Mouse (Mus musculus) lung, postnatal 10 days (tissue): ENCODE measurements around the gene Copg1.
"Not testable (repeated sequence)": the region's sequence is repeated elsewhere in the genome, so short reads cannot be mapped to it uniquely, and the experiment has no call there.

ENCODE experiments used
- DNase-seq: peaks from one replicate; pipeline ENCODE4 v3.0.0; 2021

The Copg1 gene

GRCm38 (mm10) chr6:87876068-87876643 lies 11.5 kb upstream of the Copg1 start:
- DNase-seq, result peak; percentile 73

GRCm38 (mm10) chr6:87879010-87879409 lies 8.6 kb upstream of the Copg1 start:
- DNase-seq, result no peak

- no peak for DNase-seq
These were observed 8.0 kb upstream of the Copg1 start for GRCm38 (mm10) chr6:87879628-87880027.

- no peak for DNase-seq
These were observed 5.4 kb upstream of the Copg1 start for GRCm38 (mm10) chr6:87882221-87882620.

GRCm38 (mm10) chr6:87882816-87883215 lies 4.8 kb upstream of the Copg1 start:
- DNase-seq, result peak; percentile 22

GRCm38 (mm10) chr6:87886721-87887120 lies 893 bp upstream of the Copg1 start:
- DNase-seq, result no peak

- DNase-seq, result no peak
These were observed 6.3 kb downstream of the Copg1 start for GRCm38 (mm10) chr6:87893931-87894330.

GRCm38 (mm10) chr6:87898028-87898427 lies 10.4 kb downstream of the Copg1 start:
- no peak for DNase-seq

GRCm38 (mm10) chr6:87906632-87907031 lies 19.0 kb downstream of the Copg1 start:
- no peak for DNase-seq

- no peak for DNase-seq
These were observed 21.6 kb downstream of the Copg1 start for GRCm38 (mm10) chr6:87909181-87909580.

GRCm38 (mm10) chr6:87911559-87911958 lies 23.9 kb downstream of the Copg1 start:
- no peak for DNase-seq

GRCm38 (mm10) chr6:87913661-87914325 lies 26.2 kb downstream of the Copg1 start, which contains the start of gene Hmces:
Hmces (plus strand) TSS chr6:87913935.
- peak; percentile 76 for DNase-seq

GRCm38 (mm10) chr6:87914326-87915102 lies 26.9 kb downstream of the Copg1 start:
- DNase-seq, result peak; percentile 55

GRCm38 (mm10) chr6:87915939-87916338 lies 28.3 kb downstream of the Copg1 start:
- no peak for DNase-seq

- no peak for DNase-seq
These were observed 33.6 kb downstream of the Copg1 start for GRCm38 (mm10) chr6:87921201-87921600.

GRCm38 (mm10) chr6:87923624-87924023 lies 36.0 kb downstream of the Copg1 start:
- no peak for DNase-seq

GRCm38 (mm10) chr6:87935037-87935436 lies 47.4 kb downstream of the Copg1 start:
- peak; percentile 25 for DNase-seq

- DNase-seq, result peak; percentile 32
These were observed 49.7 kb downstream of the Copg1 start for GRCm38 (mm10) chr6:87937178-87937788.

GRCm38 (mm10) chr6:87938941-87939340 lies 51.3 kb downstream of the Copg1 start:
- no peak for DNase-seq

GRCm38 (mm10) chr6:87942179-87942578 lies 54.6 kb downstream of the Copg1 start:
- DNase-seq, result no peak

GRCm38 (mm10) chr6:87962457-87962856 lies 74.8 kb downstream of the Copg1 start:
- not testable (repeated sequence) for DNase-seq
